Mouse (Mus musculus) hindbrain, embryonic 10.5 days (tissue): ENCODE data around the gene Nfib. TPM values are rescaled to one million over a fixed set of nuclear protein-coding genes. Genes with fewer than 3 reads are reported as not detected.

Experiments used
- DNase-seq: peaks from one replicate; pipeline ENCODE4 v3.0.0-alpha.2; 2017; ENCODE audit warnings: low spot score
- H3K27ac ChIP-seq: fragments of 300-500 bp; sonication (generic); 2 replicates; pipeline ENCODE4 v1.5.1; 2016; ENCODE audit warnings: mild to moderate bottlenecking, moderate library complexity
- H3K27me3 ChIP-seq: fragments of 300-500 bp; sonication (generic); 2 replicates; pipeline ENCODE4 v1.6.1; 2016; ENCODE audit warnings: mild to moderate bottlenecking; ENCODE audit not compliant: poor library complexity, insufficient read depth, severe bottlenecking
- H3K36me3 ChIP-seq: fragments of 300-500 bp; sonication (generic); 2 replicates; pipeline ENCODE4 v1.6.1; 2016; ENCODE audit warnings: mild to moderate bottlenecking, moderate library complexity
- H3K4me1 ChIP-seq: fragments of 300-500 bp; sonication (generic); replicated peaks from 2 replicates; pipeline ENCODE4 v1.6.1; 2016; ENCODE audit warnings: mild to moderate bottlenecking
- H3K4me3 ChIP-seq: fragments of 300-500 bp; sonication (generic); 2 replicates; pipeline ENCODE4 v1.5.1; 2016; ENCODE audit warnings: mild to moderate bottlenecking, moderate library complexity
- H3K9me3 ChIP-seq: fragments of 300-500 bp; sonication (generic); 2 replicates; pipeline ENCODE4 v1.6.1; 2016; ENCODE audit warnings: mild to moderate bottlenecking, moderate library complexity
- WGBS: fragments of 180-500 bp; shearing (Covaris S2); methylation state at CpG from one replicate; pipeline ENCODE4 v1.1.7; 2016; 5-methylcytosine and 5-hydroxymethylcytosine counted together
- polyA plus RNA-seq: library from polyadenylated mRNA; unstranded; fragments of >200 nt; fragmentation: Nextera tagmentation; extraction: Ambion mirVana; gene quantifications from 2 replicates; pipeline ENCODE4 v1.2.1, GENCODE M21; 2016

Nfib gene
- polyA plus RNA-seq, 1 experiment from 2014 or later = 17.3 TPM

DNA sequence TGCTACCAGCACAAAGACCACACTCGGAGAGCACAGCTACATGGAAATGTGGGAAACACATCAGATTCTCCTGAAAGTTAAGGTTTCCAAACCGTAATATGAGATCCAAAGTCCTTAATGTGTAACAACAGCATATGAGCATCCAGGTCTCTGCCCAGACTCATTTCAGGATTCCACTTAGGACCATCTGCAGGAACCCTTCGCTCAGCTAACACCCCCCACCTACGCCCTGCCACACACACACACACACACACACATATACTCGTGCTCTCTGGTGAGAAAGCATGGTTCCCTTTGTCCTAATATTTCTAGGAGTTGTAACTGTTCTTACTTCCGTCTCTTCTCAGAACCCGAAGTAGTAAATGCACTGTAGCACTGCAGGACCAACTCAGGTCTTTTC is 292.9 kb downstream of the Nfib start:
- H3K36me3 ChIP-seq = no peaks in the 10 kb centered on the region
- no peak overlapping the region for H3K4me3 ChIP-seq
- peaks cover 24% of the 10 kb centered on the region for H3K4me1 ChIP-seq
- no peak for DNase-seq
- 87% methylated on average over 7 of the region's 7 CpGs for WGBS
- H3K27ac ChIP-seq = no peak overlapping the region
- H3K27me3 ChIP-seq = no peaks in the 10 kb centered on the region
- H3K9me3 ChIP-seq = no peaks in the 10 kb centered on the region

DNA sequence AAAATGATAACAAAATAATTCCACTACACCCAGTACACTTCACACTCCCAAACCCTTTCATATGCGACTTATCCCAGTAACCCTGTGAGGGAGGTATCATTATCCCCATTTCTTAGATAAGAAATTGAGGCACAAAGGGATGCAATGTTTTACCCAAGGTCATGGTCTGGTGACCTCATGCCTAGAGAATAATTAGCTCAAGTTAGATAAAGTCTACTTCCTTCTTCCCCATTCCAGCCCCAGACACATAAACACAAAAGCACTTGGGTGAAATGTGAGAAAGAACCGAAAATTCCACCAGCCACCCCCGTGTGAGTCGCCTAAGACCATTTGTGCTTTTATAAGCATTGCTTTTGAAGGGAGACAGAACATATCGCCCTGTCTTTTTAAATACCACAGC is 293.6 kb downstream of the Nfib start:
- H3K27me3 ChIP-seq = 0 out of 2 replicates have a peak, but pooled peaks cover 2% of the 10 kb centered on the region
- H3K36me3 ChIP-seq = no peaks in the 10 kb centered on the region
- WGBS = 54% methylated on average over 5 of the region's 5 CpGs
- no peak overlapping the region for H3K27ac ChIP-seq
- H3K4me1 ChIP-seq = peaks cover 28% of the 10 kb centered on the region
- DNase-seq = no peak
- H3K9me3 ChIP-seq = no peaks in the 10 kb centered on the region
- H3K4me3 ChIP-seq = no peak overlapping the region

DNA sequence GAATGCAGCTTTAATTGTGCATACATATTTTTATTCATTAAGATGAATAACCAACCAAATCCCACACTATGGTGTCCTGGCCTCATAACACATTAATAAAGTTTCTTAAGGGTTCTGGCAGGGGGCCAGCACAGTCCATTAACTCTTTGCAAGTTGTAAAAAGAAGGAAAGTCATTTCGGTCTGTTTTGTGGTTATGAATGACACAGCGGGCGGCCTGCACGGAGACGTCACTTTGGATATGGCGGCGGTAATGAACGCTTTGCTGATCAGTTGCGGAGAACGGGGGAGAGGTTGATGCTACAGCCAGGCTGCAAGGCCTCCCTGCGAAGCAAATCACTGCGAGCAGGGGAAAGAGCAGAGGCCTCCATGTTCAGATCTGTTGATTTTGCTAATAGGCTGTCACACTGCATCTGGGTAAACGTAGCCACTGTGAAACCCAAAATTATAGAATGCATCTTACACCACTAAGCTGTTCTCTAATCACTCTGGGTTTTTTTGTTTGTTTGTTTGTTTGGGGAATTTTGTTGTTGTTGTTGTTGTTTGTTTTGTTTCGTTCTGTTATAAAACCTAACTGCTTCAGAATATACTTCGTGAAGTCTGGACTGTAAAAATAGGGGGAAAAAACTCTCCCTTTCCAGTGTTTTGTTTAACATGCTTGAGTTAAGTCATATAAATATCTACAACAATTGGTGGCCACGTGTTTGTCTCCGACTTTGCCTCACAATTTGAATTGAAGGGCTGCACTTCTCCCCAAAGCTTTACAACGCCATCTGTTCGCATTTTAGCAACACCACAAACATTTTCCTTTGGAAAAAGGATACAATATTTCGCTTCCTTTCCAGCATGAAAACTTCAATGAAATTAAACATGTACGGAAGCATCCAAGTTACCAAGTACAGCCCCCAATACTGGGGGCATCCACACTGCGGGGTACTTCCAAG is 296.8 kb downstream of the Nfib start:
- H3K27me3 ChIP-seq = 0 out of 2 replicates have a peak, but pooled peaks cover 5% of the 10 kb centered on the region
- no peak overlapping the region for H3K4me3 ChIP-seq
- H3K27ac ChIP-seq = 0 out of 2 replicates have a peak overlapping the region, but pooled peaks have one; percentile 12
- peaks cover 33% of the 10 kb centered on the region for H3K4me1 ChIP-seq
- no peaks in the 10 kb centered on the region for H3K9me3 ChIP-seq
- peak; percentile 50 for DNase-seq
- no peaks in the 10 kb centered on the region for H3K36me3 ChIP-seq
- WGBS = 54% methylated on average over 22 of the region's 22 CpGs

DNA sequence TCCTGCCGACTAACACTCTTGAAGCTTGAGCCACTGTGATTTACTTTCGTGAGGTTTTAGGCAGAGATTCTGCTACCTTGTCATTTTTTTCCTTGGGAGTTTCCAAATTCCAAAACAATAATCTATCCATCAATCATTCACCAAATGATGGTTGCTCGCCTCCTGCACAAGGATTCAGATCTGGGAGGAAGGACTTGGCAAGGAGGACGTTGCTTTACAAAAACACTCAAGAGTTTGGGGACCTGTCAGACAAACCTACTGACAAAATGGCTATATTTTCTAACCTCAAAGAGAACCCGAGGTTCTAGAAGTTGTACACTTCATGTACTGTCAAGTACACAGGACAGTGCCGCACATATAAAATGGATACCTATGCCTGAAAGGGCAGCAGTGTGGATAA is 299.0 kb downstream of the Nfib start:
- DNase-seq = no peak
- Histone ChIP-seq H3K27ac (no peak overlapping the region), H3K27me3 (0 out of 2 replicates have a peak, but pooled peaks cover 5% of the 10 kb centered on the region), H3K4me3 (no peak overlapping the region), H3K36me3 (no peaks in the 10 kb centered on the region), H3K9me3 (no peaks in the 10 kb centered on the region), H3K4me1 (peaks cover 29% of the 10 kb centered on the region)
- WGBS = 87% methylated on average over 6 of the region's 6 CpGs

DNA sequence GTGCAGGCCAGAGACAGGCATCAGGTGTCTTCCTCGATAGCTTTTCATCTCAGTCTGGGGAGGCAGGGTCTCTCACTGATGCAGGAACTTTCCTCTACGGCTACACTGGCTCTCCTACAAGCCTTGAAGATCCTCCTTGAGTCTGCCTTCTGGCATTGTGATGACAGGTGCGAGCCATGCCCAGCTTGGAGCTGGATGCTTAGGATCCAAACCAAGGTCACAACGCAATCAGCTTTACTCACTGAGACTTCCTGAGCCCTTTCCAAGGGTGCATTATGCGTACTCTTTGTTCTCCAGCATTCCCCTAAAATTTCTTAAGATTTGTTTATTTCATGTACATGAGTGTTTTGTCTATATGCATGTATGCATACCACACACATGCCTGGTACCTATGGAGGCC is 299.8 kb downstream of the Nfib start:
- H3K36me3 ChIP-seq = no peaks in the 10 kb centered on the region
- DNase-seq = no peak
- WGBS = 89% methylated on average over 5 of the region's 5 CpGs
- peaks cover 35% of the 10 kb centered on the region for H3K4me1 ChIP-seq
- no peak overlapping the region for H3K27ac ChIP-seq
- 0 out of 2 replicates have a peak, but pooled peaks cover 5% of the 10 kb centered on the region for H3K27me3 ChIP-seq
- H3K4me3 ChIP-seq = no peak overlapping the region
- no peaks in the 10 kb centered on the region for H3K9me3 ChIP-seq

DNA sequence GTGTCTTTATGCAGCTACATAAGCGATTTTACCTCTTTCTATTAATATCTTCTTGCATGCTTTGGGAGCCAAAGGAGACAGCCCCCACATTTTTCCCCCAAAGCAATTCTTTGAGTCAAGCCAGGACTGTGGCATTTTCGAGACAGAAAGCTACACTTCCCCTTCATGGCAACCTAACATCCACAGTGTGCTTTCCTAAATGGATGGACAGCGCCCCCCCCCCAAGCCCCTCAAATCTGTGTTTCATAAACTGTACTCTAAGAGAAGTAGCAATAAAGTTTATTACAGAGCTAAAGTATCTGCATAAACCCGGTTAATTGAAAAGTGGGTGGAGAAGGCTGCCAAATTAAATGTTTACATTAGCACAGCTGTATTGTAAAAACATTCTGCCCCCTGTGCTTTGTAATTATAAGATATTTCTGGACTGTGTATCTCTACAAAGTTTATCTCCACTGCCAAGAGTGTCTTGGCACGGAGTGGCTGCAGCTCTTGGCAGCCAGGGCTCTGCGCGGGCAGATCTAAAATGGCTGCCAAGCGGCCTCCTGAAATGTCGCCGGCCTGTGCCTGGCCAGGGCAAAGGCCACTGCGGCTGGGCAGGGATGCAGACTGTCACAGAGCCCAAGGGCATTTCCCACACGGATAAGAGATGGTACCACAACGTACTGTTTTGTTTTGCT is 301.4 kb downstream of the Nfib start:
- Histone ChIP-seq H3K4me1 (peaks cover 43% of the 10 kb centered on the region), H3K4me3 (no peak overlapping the region), H3K27me3 (peaks cover 9% of the 10 kb centered on the region; the same call in 1 of the 2 replicates), H3K27ac (no peak overlapping the region; the same call in 1 of the 2 replicates), H3K9me3 (no peaks in the 10 kb centered on the region), H3K36me3 (no peaks in the 10 kb centered on the region)
- WGBS = 84% methylated on average over 13 of the region's 13 CpGs
- no peak for DNase-seq

DNA sequence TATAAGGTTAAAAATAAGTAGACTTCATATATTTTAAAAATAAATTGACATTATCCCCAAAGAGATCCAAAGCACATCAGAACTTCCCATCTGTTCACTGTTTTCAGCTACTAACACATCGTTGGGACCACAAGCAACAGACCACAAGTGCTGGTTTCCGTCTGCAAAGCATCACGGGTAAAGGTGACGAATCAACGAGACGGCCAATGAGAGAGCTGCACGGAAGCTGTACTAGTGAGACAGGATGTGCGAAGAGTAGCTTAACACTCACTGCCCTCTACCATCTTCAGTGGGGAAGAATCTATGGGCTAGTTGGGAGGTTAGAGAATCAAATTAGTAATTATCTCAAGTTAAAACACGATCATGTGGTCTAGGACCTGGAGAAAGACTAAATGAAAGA is 302.9 kb downstream of the Nfib start:
- Histone ChIP-seq H3K9me3 (no peaks in the 10 kb centered on the region), H3K4me3 (no peak overlapping the region), H3K27me3 (peaks cover 9% of the 10 kb centered on the region; the same call in 1 of the 2 replicates), H3K36me3 (no peaks in the 10 kb centered on the region), H3K27ac (no peak overlapping the region), H3K4me1 (peaks cover 33% of the 10 kb centered on the region)
- 94% methylated on average over 9 of the region's 9 CpGs for WGBS
- DNase-seq = no peak

DNA sequence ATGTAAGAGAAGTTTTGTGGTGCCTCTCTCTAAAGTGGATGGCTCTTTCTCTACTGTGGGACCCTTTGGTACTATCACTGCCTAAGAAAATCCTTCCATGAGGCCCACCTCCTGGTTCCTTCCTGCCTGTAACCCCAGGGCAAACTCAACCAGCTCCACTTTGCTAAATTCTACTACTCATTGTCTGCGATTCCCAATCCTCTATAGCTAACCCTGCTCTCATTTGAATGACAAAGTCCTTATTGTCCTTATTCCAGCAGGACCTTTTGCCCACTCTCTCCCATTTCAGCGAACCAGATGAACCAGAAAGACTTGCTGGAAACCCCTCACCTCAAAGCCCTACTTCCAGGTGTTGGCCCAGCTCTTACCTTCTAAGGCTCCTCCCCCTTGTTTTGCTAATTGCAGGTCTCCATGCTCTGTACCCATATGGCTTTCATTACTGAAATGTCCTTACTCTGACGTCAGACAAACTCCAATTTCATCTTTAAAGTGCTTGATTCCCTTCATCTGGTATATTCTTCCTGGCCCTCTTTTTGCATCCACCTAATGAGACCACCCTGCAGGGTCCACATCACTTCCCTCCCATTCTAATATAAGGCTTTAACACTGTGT is 304.0 kb downstream of the Nfib start:
- Histone ChIP-seq H3K9me3 (no peaks in the 10 kb centered on the region), H3K4me1 (peaks cover 28% of the 10 kb centered on the region), H3K27me3 (peaks cover 7% of the 10 kb centered on the region; the same call in 1 of the 2 replicates), H3K4me3 (no peak overlapping the region), H3K27ac (no peak overlapping the region), H3K36me3 (no peaks in the 10 kb centered on the region)
- no peak for DNase-seq
- WGBS = 16% methylated on average over 3 of the region's 3 CpGs

DNA sequence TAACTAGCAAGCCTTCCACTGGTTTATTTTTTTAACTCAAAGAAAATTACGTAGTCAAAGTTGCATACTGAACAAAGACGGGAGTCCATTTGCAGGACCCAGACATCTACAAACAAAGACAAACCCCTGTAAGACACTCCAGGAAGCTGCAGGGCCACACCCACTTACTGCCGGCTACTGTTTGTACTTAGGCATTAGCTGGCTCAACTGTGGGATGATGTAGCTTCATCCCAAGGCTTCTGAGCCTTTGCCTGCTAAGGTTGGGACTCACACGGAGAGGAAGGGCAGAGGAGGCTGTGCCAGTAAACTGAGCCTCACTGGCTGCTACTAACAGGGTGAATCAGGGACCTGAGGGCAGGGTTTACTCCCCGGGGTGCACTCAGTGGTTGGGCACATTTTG is 305.0 kb downstream of the Nfib start:
- peak overlapping the region; percentile 56 for H3K27ac ChIP-seq

DNA sequence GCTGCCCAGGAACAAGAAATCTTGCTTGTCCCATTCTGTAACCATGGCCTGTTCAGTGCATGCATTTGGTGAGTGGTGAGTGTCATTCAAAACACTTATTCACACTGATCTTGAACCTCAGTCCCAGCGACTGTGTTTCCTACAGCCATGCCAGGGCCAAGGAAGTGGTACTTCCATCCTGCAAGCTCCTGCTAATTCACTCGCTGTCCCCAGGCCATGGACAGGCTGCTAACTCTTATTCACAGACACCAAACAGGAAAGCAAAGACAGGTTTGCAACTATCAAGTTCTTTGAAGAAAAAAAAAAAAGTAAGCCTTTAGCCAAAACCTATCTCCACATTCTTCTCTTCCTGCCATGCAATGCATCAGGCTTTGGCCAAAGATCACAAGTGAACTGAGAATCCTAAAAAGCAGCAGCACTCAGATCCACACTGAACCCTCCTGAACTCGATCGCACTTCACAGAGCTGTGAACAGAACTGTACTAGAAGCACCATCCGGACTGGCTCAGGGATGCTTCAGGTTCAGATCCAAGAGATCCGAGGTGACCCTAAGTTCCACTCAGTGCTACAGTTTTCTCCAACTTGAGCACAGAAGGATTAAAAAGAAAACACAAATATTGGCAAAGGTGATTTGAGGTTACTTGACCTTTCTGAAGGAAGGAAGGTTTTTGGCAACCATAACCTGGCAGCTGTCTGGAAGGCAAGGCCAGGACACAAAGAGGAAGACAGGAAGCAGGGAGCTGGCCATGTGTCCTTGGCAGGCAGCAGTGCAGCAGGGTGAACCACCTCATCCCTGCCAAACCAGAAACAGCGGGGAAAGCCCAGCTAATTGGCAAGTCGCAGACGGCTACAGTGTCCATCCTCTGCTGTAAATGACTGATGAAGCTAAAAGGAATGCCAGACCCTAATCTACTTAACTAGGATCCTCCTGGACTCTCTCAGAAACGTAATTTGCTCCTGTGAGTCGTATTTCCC is 305.9 kb downstream of the Nfib start:
- Histone ChIP-seq H3K27ac (peak overlapping the region; percentile 56), H3K36me3 (no peaks in the 10 kb centered on the region), H3K9me3 (no peaks in the 10 kb centered on the region), H3K27me3 (peaks cover 4% of the 10 kb centered on the region; the same call in 1 of the 2 replicates), H3K4me1 (peaks cover 28% of the 10 kb centered on the region), H3K4me3 (no peak overlapping the region)
- 62% methylated on average over 11 of the region's 11 CpGs for WGBS
- no peak for DNase-seq

More for the DNA sequence above, 305.0 kb downstream of the Nfib start:
- no peaks in the 10 kb centered on the region for H3K9me3 ChIP-seq
- H3K4me3 ChIP-seq = no peak overlapping the region
- H3K4me1 ChIP-seq = peaks cover 28% of the 10 kb centered on the region
- peaks cover 4% of the 10 kb centered on the region; the same call in 1 of the 2 replicates for H3K27me3 ChIP-seq
- WGBS = 15% methylated on average over 5 of the region's 5 CpGs
- no peaks in the 10 kb centered on the region for H3K36me3 ChIP-seq
- no peak for DNase-seq

DNA sequence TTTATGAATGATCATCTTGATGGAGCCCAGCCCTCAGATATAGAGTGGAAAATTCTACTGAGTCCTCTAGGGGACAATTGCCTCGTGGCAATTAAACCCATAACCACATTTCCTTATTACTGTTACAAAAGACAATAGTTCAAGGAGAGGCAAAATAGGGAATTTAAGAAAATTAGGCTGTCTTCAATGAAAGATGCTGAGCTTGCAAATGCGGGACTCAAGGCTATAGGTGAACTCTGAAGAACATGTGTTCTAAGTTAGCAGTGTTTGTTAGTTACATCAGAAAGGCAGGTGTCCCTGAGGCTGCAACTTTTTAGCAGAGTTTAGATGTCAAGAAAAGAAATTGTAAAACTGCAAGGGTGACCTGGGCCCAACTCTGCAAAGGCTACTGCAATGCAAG is 307.3 kb downstream of the Nfib start:
- Histone ChIP-seq H3K4me3 (no peak overlapping the region), H3K36me3 (no peaks in the 10 kb centered on the region)
- 87% methylated on average over 2 of the region's 2 CpGs for WGBS

DNA sequence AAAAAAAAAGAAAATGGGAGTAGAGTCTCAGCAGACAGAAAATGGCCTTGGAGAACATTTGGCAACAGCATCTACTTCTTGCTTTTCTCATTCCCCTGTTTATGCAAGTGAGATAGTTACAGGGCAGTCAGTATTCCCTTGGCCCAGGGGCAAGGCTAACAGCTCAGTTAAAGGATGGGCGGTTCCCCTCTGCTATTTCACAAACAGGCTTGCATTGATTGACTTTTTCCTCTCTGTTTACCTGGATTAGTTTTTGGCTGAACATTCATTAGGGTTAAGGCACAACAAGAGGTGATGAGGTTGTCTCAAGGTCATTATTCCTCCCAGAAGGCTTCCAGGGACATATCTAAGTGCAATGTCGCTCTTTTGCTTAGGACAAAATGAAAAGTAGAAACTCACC is 308.7 kb downstream of the Nfib start:
- peaks cover 20% of the 10 kb centered on the region for H3K4me1 ChIP-seq
- no peak for DNase-seq
- 86% methylated on average over 2 of the region's 2 CpGs for WGBS
- H3K36me3 ChIP-seq = no peaks in the 10 kb centered on the region
- no peaks in the 10 kb centered on the region for H3K9me3 ChIP-seq
- peaks cover 4% of the 10 kb centered on the region; the same call in 1 of the 2 replicates for H3K27me3 ChIP-seq
- no peak overlapping the region for H3K4me3 ChIP-seq
- H3K27ac ChIP-seq = no peak overlapping the region

More for the DNA sequence above, 307.3 kb downstream of the Nfib start:
- H3K27me3 ChIP-seq = peaks cover 4% of the 10 kb centered on the region; the same call in 1 of the 2 replicates
- no peaks in the 10 kb centered on the region for H3K9me3 ChIP-seq
- no peak overlapping the region for H3K27ac ChIP-seq
- no peak for DNase-seq
- peaks cover 24% of the 10 kb centered on the region for H3K4me1 ChIP-seq
